Mouse (Mus musculus) liver, embryonic 11.5 days (tissue): ENCODE results near the gene Mpp4. TPM values are rescaled to one million over a fixed set of nuclear protein-coding genes. Genes with fewer than 3 reads are reported as not detected.

Source experiments
- ATAC-seq: fragments of 200-750 bp; cut with Nextera tagmentation; replicated peaks from 2 replicates; pipeline ENCODE4 v1.8.0; 2017; ENCODE audit warnings: moderate number of reproducible peaks, mild to moderate bottlenecking, moderate TSS enrichment, moderate library complexity; ENCODE audit not compliant: low FRiP score
- DNase-seq: peaks from one replicate; pipeline ENCODE4 v3.0.0-alpha.2; 2017; ENCODE audit warnings: low spot score
- H3K27ac ChIP-seq: fragments of 300-500 bp; sonication (generic); 2 replicates; pipeline ENCODE4 v1.5.1; 2014; ENCODE audit warnings: mild to moderate bottlenecking, low read depth, low read length, control low read depth
- H3K27me3 ChIP-seq: fragments of 300-500 bp; sonication (generic); replicated peaks from 2 replicates; pipeline ENCODE4 v1.6.1; 2014; ENCODE audit warnings: low read length, mixed read lengths; ENCODE audit not compliant: control insufficient read depth, insufficient read depth
- H3K36me3 ChIP-seq: fragments of 300-500 bp; sonication (generic); 2 replicates; pipeline ENCODE4 v1.6.1; 2014; ENCODE audit warnings: mild to moderate bottlenecking, low read length, moderate library complexity, mixed read lengths; ENCODE audit not compliant: control insufficient read depth, insufficient read depth
- H3K4me1 ChIP-seq: fragments of 300-500 bp; sonication (generic); replicated peaks from 2 replicates; pipeline ENCODE4 v1.6.1; 2014; ENCODE audit warnings: low read length, mixed read lengths; ENCODE audit not compliant: control insufficient read depth, insufficient read depth
- H3K4me2 ChIP-seq: fragments of 300-500 bp; sonication (generic); 2 replicates; pipeline ENCODE4 v1.6.1; 2014; ENCODE audit warnings: mild to moderate bottlenecking, control low read depth, moderate library complexity
- H3K4me3 ChIP-seq: fragments of 300-500 bp; sonication (generic); 2 replicates; pipeline ENCODE4 v1.5.1; 2014; ENCODE audit warnings: low read depth, low read length, control low read depth
- H3K9ac ChIP-seq: fragments of 300-500 bp; sonication (generic); 2 replicates; pipeline ENCODE4 v1.6.1; 2014; ENCODE audit warnings: low read depth, low read length, control low read depth
- H3K9me3 ChIP-seq: fragments of 300-500 bp; sonication (generic); 2 replicates; pipeline ENCODE4 v1.6.1; 2016; ENCODE audit warnings: low read length, inconsistent platforms, mixed read lengths; ENCODE audit not compliant: control insufficient read depth
- WGBS: fragments of 180-500 bp; shearing (Covaris S2); extraction: QIAGEN DNeasy Blood & Tissue Kit; methylation state at CpG from one replicate; pipeline ENCODE4 v1.1.7; 2014; 5-methylcytosine and 5-hydroxymethylcytosine counted together
- polyA plus RNA-seq: library from polyadenylated mRNA; unstranded; fragments of >200 nt; fragmentation: Nextera tagmentation; extraction: Ambion mirVana; gene quantifications from 2 replicates; pipeline ENCODE4 v1.2.1, GENCODE M21; 2014

Mpp4 gene
- polyA plus RNA-seq, 1 experiment from 2014 or later: 0.52 TPM

DNA sequence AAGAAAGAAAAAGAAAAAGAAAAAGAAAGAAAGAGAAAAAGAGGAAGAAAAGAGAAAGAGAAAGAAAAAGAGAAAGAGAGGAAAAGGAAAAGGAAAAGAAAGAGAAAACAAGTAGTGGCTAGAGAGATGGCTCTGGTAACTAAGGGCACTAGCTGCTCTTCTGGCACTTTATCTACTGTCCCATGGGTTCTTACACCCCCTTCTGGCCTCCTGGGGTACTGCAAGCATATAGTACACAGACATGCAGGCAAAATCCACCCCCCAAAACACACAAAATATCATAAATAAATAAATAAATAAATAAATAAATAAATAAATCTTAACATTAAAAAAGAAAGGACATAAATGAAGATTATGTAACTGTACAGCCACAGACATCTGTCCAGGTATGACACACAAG lies 20.4 kb downstream of the Mpp4 start:
- no peaks in the 10 kb centered on the region for H3K36me3 ChIP-seq
- DNase-seq: peak; percentile 59
- ATAC-seq: no peak
- no peak overlapping the region for H3K27ac ChIP-seq
- H3K4me2 ChIP-seq: no peak overlapping the region
- H3K27me3 ChIP-seq: no peaks in the 10 kb centered on the region
- no peaks in the 10 kb centered on the region for H3K9me3 ChIP-seq
- H3K4me3 ChIP-seq: no peak overlapping the region
- no peaks in the 10 kb centered on the region for H3K4me1 ChIP-seq
- no peak overlapping the region for H3K9ac ChIP-seq

DNA sequence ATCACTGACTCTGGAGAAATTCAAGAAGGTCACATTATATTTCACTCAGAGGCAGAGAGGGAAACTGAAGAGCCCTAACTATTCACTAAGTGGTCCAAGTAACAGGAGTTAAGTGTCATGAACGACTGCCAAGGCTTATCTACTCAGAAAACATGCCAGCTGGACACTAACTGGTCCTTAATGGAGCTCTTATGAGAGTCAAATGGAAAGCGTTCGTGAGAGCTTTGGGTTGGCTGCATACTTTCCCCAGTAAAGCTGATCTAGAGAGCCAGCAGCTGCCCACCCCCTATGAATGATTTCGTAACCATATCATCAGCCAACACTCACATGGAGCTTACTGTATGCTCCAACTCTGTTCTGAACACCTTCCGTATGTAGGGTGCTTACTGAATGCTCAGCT lies 28.8 kb downstream of the Mpp4 start:
- Histone ChIP-seq H3K36me3 (no peaks in the 10 kb centered on the region), H3K4me1 (no peaks in the 10 kb centered on the region), H3K9ac (no peak overlapping the region), H3K4me2 (no peak overlapping the region), H3K4me3 (no peak overlapping the region), H3K27ac (no peak overlapping the region), H3K27me3 (no peaks in the 10 kb centered on the region), H3K9me3 (no peaks in the 10 kb centered on the region)
- DNase-seq (no peak), ATAC-seq (no peak)
- 74% methylated on average over 5 of the region's 5 CpGs for WGBS

DNA sequence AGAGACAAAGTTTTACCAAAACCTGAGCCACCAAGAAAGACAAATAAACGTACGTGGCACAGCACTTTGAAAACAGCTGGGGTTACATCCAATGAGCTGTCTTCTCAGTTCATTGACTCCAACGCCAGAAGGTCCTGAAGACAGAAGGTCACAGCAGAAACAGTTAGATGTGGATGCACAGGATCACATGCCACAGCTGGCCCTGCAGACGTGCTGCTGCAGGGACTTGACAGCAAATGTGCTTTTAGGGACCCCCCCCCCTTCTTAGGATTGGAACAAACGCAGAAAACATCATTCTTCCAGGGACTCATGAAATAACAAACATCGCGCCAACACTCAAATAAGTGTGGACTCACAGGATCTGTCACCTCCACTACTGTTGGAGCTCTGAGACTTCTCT lies 34.3 kb downstream of the Mpp4 start:
- H3K9me3 ChIP-seq: no peaks in the 10 kb centered on the region
- no peak overlapping the region for H3K4me3 ChIP-seq
- H3K4me1 ChIP-seq: no peaks in the 10 kb centered on the region
- H3K4me2 ChIP-seq: no peak overlapping the region
- no peaks in the 10 kb centered on the region for H3K27me3 ChIP-seq
- 68% methylated on average over 7 of the region's 7 CpGs for WGBS
- H3K9ac ChIP-seq: no peak overlapping the region
- no peaks in the 10 kb centered on the region for H3K36me3 ChIP-seq
- H3K27ac ChIP-seq: no peak overlapping the region
- DNase-seq (no peak), ATAC-seq (no peak)

- ATAC-seq (no peak), DNase-seq (no peak)
- H3K27ac ChIP-seq: no peak overlapping the region
- 67% methylated on average over 5 of the region's 5 CpGs for WGBS
- H3K27me3 ChIP-seq: no peaks in the 10 kb centered on the region
- peaks cover under 1% of the 10 kb centered on the region; the same call in 1 of the 2 replicates for H3K4me1 ChIP-seq
- H3K9ac ChIP-seq: no peak overlapping the region
- no peak overlapping the region for H3K4me3 ChIP-seq
- no peaks in the 10 kb centered on the region for H3K9me3 ChIP-seq
- no peak overlapping the region for H3K4me2 ChIP-seq
- H3K36me3 ChIP-seq: no peaks in the 10 kb centered on the region
Observed at GRCm38 (mm10) chr1:59125558-59125957, 37.6 kb downstream of the Mpp4 start.

- no peaks in the 10 kb centered on the region for H3K27me3 ChIP-seq
- ATAC-seq: peak; percentile 96
- H3K9me3 ChIP-seq: no peaks in the 10 kb centered on the region
- H3K4me2 ChIP-seq: peak within 1 kb of the TSS; percentile 96
- peak within 1 kb of the TSS; percentile 82 for H3K9ac ChIP-seq
- H3K27ac ChIP-seq: peak within 1 kb of the TSS; percentile 74
- no peaks in the 10 kb centered on the region for H3K36me3 ChIP-seq
- under 1% methylated on average over 74 of the region's 74 CpGs for WGBS
- peak; percentile 95 for DNase-seq
- peaks cover 3% of the 10 kb centered on the region; the same call in 1 of the 2 replicates for H3K4me1 ChIP-seq
- peak within 1 kb of the TSS; percentile 77 for H3K4me3 ChIP-seq
Observed at GRCm38 (mm10) chr1:59119720-59120457, 43.3 kb downstream of the Mpp4 start, which contains the start of gene Tmem237. Gene Tmem237 (minus strand): TSS chr1:59120408.

DNA sequence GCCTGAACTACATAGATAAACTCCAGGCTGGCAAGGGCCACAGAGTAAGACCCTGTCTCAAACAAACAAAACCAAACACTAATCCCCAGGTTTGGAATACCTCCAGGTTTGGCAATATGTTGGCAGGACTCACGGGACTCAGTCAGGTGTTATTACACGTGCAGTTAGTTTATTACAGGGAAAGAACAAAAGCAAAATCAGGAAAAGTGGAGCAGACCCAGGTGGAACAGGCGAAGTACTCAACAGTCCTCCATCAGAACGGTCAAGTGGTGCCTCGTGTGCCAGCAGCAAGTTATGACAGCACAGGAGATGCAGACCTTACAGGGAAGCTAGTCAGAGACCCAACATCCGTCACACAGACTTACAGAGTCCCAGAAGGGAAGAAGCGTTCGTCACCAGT lies 52.7 kb downstream of the Mpp4 start:
- H3K4me2 ChIP-seq: no peak overlapping the region
- H3K4me3 ChIP-seq: no peak overlapping the region
- no peak overlapping the region for H3K9ac ChIP-seq
- 80% methylated on average over 8 of the region's 8 CpGs for WGBS
- H3K27ac ChIP-seq: no peak overlapping the region
- H3K27me3 ChIP-seq: no peaks in the 10 kb centered on the region
- DNase-seq (no peak), ATAC-seq (no peak)
- peaks cover 2% of the 10 kb centered on the region; the same call in 1 of the 2 replicates for H3K36me3 ChIP-seq
- H3K9me3 ChIP-seq: no peaks in the 10 kb centered on the region
- H3K4me1 ChIP-seq: no peaks in the 10 kb centered on the region

DNA sequence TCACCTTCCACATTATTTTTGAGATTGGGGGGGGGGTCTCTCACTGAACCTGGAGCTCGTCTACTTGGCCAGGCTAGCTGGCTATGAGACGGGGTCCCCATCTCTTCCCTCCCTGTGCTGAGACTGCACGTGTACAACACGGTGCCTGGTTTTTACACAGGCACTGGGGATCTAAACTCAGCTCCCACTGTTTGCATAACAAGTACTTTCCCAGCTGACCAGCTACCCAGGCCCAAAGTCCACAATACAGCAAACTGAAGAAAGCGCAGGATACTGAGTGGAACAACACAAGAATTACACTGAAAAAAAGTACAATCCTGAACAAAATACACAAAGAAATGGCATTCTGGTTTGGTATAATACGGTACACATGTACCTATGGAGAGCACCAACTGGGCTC lies 61.1 kb downstream of the Mpp4 start:
- no peaks in the 10 kb centered on the region for H3K36me3 ChIP-seq
- H3K4me1 ChIP-seq: no peaks in the 10 kb centered on the region
- no peaks in the 10 kb centered on the region for H3K9me3 ChIP-seq
- ATAC-seq (no peak), DNase-seq (no peak)
- WGBS: 82% methylated on average over 6 of the region's 6 CpGs
- no peaks in the 10 kb centered on the region for H3K27me3 ChIP-seq
- no peak overlapping the region for H3K4me3 ChIP-seq
- H3K9ac ChIP-seq: no peak overlapping the region
- no peak overlapping the region for H3K4me2 ChIP-seq
- H3K27ac ChIP-seq: no peak overlapping the region

GRCm38 (mm10) chr1:59101020-59101419 lies 62.2 kb downstream of the Mpp4 start:
- no peak overlapping the region for H3K27ac ChIP-seq
- H3K9ac ChIP-seq: no peak overlapping the region
- no peaks in the 10 kb centered on the region for H3K4me1 ChIP-seq
- H3K9me3 ChIP-seq: no peaks in the 10 kb centered on the region
- 93% methylated on average over 5 of the region's 5 CpGs for WGBS
- no peaks in the 10 kb centered on the region for H3K27me3 ChIP-seq
- no peak overlapping the region for H3K4me3 ChIP-seq
- ATAC-seq (no peak), DNase-seq (no peak)
- no peak overlapping the region for H3K4me2 ChIP-seq
- H3K36me3 ChIP-seq: no peaks in the 10 kb centered on the region

DNA sequence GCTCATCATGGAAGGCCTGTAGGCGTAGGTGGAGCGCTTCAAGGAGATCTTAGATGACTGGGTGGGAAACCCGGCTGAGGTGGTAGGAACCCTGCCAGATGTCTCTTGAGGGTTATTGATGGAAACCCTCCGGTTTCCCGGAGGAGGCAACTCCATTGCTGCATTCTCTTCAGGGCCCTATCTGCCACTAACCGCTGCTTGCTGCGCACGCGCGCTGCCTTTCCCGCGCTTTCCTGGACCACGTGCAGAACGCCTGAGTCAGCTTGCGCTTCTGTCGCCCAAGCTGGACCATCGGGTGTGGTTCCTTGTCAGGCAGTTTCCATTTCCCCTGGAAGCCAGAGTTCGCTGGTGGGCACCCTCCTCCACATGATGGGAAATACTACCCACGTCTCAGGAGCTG lies 68.5 kb downstream of the Mpp4 start, which contains the start of gene C2cd6:
C2cd6 (minus strand) TSS at position 196 of the 400 bp plus-strand sequence.
- ATAC-seq: no peak
- 86% methylated on average over 19 of the region's 19 CpGs for WGBS

More for the DNA sequence above, 68.5 kb downstream of the Mpp4 start, which contains the start of gene C2cd6:
- Histone ChIP-seq H3K4me1 (no peaks in the 10 kb centered on the region), H3K27me3 (no peaks in the 10 kb centered on the region), H3K27ac (no peak within 1 kb of the TSS), H3K9me3 (no peaks in the 10 kb centered on the region), H3K36me3 (no peaks in the 10 kb centered on the region), H3K4me3 (no peak within 1 kb of the TSS), H3K9ac (no peak within 1 kb of the TSS), H3K4me2 (no peak within 1 kb of the TSS)
- no peak for DNase-seq
